In the genomic region with DNA sequence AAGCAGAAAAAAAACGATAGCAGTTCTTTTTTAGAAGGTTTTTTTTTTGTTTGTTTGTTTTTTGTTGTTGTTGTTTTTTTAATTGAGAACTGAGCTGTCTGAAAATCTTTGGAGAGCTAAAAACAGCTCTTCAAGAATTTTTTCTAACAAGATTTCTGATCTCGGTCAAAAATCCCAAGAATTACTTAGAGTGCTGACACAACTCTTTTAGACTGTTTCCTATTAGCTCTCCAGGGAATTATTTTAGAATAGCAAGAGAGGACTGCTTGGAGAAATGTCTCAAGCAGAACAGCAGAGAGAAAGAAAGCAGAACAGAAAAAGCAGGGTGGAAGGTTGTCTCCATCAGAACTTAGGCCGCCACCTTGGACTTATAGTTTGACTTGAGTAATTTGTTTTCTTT, we compare ENCODE assay signal across 26 mouse cellular contexts.
DNase-seq lines count a peak whose midpoint lies in the region; ATAC-seq and TF ChIP-seq lines count a peak whose summit lies in the region.
"Had no signal": no experiment of that assay in that cellular context is flagged by ENCODE, and none has a peak within 500 bp of the region (broad histone marks: within the 10 kb centered on the region; RNA-seq: fewer than 3 reads in every experiment).

No protein-coding gene starts in this region.

- no peak overlapping the region for H3K4me2 ChIP-seq in kidney, embryonic 15.5 days
- no peak overlapping the region for H3K4me2 ChIP-seq in kidney, embryonic 14.5 days (replicated peaks; ENCODE audit: low read depth, low read length)
- H3K4me2 ChIP-seq: embryonic facial prominence, embryonic 13.5 days; forebrain, embryonic 13.5 days; heart, embryonic 11.5 days; hindbrain, embryonic 12.5 days; hindbrain, embryonic 15.5 days had no signal

- H3K27me3 ChIP-seq in kidney, embryonic 15.5 days: no peaks in the 10 kb centered on the region
- no peaks in the 10 kb centered on the region for H3K27me3 ChIP-seq in kidney, embryonic 14.5 days (ENCODE audit: control insufficient read depth, insufficient read depth, low read length)
- H3K27me3 ChIP-seq in ES-Bruce4 (ENCODE audit: control insufficient read depth, insufficient read depth, low read length, poor library complexity, severe bottlenecking): no peaks in the 10 kb centered on the region
- H3K27me3 ChIP-seq: embryonic facial prominence, embryonic 13.5 days; forebrain, embryonic 13.5 days; hindbrain, embryonic 12.5 days; hindbrain, embryonic 15.5 days had no signal

- no peaks in the 10 kb centered on the region for H3K4me1 ChIP-seq in kidney, embryonic 15.5 days
- no peaks in the 10 kb centered on the region for H3K4me1 ChIP-seq in kidney, embryonic 14.5 days (ENCODE audit: control insufficient read depth, insufficient read depth, low read length)
- peaks cover 1% of the 10 kb centered on the region for H3K4me1 ChIP-seq in ES-Bruce4 (ENCODE audit: control insufficient read depth, insufficient read depth, low read length)
- H3K4me1 ChIP-seq: embryonic facial prominence, embryonic 10.5 days; embryonic facial prominence, embryonic 13.5 days; forebrain, embryonic 13.5 days; hindbrain, embryonic 12.5 days; hindbrain, embryonic 15.5 days had no signal

- no peak for TF ChIP-seq POLR2A in ES-Bruce4 (IDR thresholded peaks at IDR 0.05; ENCODE audit: insufficient read depth, low read length)

- WGBS in kidney, embryonic 15.5 days: 55% methylated on average over 3 of the region's 3 CpGs
- 52% methylated on average over 3 of the region's 3 CpGs for WGBS in kidney, embryonic 14.5 days

- TF ChIP-seq CTCF in ES-Bruce4 (IDR thresholded peaks at IDR 0.05; ENCODE audit: low read depth, low read length): no peak

- no peak overlapping the region for H3K4me3 ChIP-seq in kidney, embryonic 15.5 days (replicated peaks)
- H3K4me3 ChIP-seq in kidney, embryonic 14.5 days (ENCODE audit: low read length): no peak overlapping the region
- H3K4me3 ChIP-seq in ES-Bruce4 (ENCODE audit: low read depth, low read length): no peak overlapping the region
- H3K4me3 ChIP-seq: embryonic facial prominence, embryonic 10.5 days; embryonic facial prominence, embryonic 13.5 days; erythroblast, embryonic 14.5 days; forebrain, embryonic 13.5 days; hindbrain, embryonic 12.5 days; hindbrain, embryonic 15.5 days had no signal

- ATAC-seq in kidney, embryonic 15.5 days (replicated peaks; ENCODE audit: low FRiP score): no peak
- no peak for ATAC-seq in kidney, embryonic 14.5 days (ENCODE audit: low FRiP score, low TSS enrichment)
- ATAC-seq: CD4-positive, CD25-positive, alpha-beta regulatory T cell, adult 4 months; forebrain, embryonic 13.5 days; forebrain, embryonic 16.5 days; Patski had no signal

- no peaks in the 10 kb centered on the region for H3K9me3 ChIP-seq in kidney, embryonic 15.5 days (replicated peaks)
- H3K9me3 ChIP-seq in kidney, embryonic 14.5 days (ENCODE audit: control insufficient read depth, low read length): no peaks in the 10 kb centered on the region
- H3K9me3 ChIP-seq in ES-Bruce4 (replicated peaks; ENCODE audit: control insufficient read depth, insufficient read depth, low read length, poor library complexity, severe bottlenecking): no peaks in the 10 kb centered on the region
- H3K9me3 ChIP-seq: embryonic facial prominence, embryonic 10.5 days; embryonic facial prominence, embryonic 13.5 days; forebrain, embryonic 13.5 days; G1E; hindbrain, embryonic 12.5 days; hindbrain, embryonic 15.5 days had no signal

- TF ChIP-seq EP300 in ES-Bruce4 (IDR thresholded peaks at IDR 0.05; ENCODE audit: insufficient read depth, low read depth, low read length): no peak

- DNase-seq in kidney, postnatal 4 days: no peak
- peak; percentile 2 for DNase-seq in kidney, postnatal 14 days
- no peak for DNase-seq in cerebellum, adult 18-20 months
- DNase-seq: adrenal gland, adult 2 months; adrenal gland, postnatal 14 days; cerebellum, adult 11 months; cerebellum, adult 8-10 months; cerebellum, postnatal 10 days; cerebellum, postnatal 36 days; embryo, embryonic 11 days; gastrocnemius, postnatal 14 days; heart, adult 11 months had no signal

- H3K27ac ChIP-seq in kidney, embryonic 15.5 days: 0 out of 2 replicates have a peak overlapping the region, but pooled peaks have one; percentile 54
- H3K27ac ChIP-seq in kidney, embryonic 14.5 days (ENCODE audit: low read depth, low read length): no peak overlapping the region
- peak overlapping the region; percentile 56; the same call in 1 of the 2 replicates for H3K27ac ChIP-seq in ES-Bruce4 (ENCODE audit: insufficient read depth, low read length)
- H3K27ac ChIP-seq: embryonic facial prominence, embryonic 10.5 days; embryonic facial prominence, embryonic 13.5 days; forebrain, embryonic 13.5 days; hindbrain, embryonic 12.5 days; hindbrain, embryonic 15.5 days had no signal

- no peaks in the 10 kb centered on the region for H3K36me3 ChIP-seq in kidney, embryonic 15.5 days
- no peaks in the 10 kb centered on the region for H3K36me3 ChIP-seq in kidney, embryonic 14.5 days (ENCODE audit: control insufficient read depth, insufficient read depth, low read length)
- H3K36me3 ChIP-seq in ES-Bruce4 (ENCODE audit: control insufficient read depth, insufficient read depth, low read length, poor library complexity, severe bottlenecking): no peaks in the 10 kb centered on the region
- H3K36me3 ChIP-seq: embryonic facial prominence, embryonic 10.5 days; embryonic facial prominence, embryonic 13.5 days; G1E; hindbrain, embryonic 12.5 days; hindbrain, embryonic 15.5 days had no signal

- no peak overlapping the region for H3K9ac ChIP-seq in kidney, embryonic 15.5 days
- no peak overlapping the region for H3K9ac ChIP-seq in kidney, embryonic 14.5 days (ENCODE audit: low read depth, low read length)
- no peak overlapping the region for H3K9ac ChIP-seq in ES-Bruce4 (ENCODE audit: low read depth, poor library complexity, severe bottlenecking)
- H3K9ac ChIP-seq: embryonic facial prominence, embryonic 13.5 days; forebrain, embryonic 13.5 days; hindbrain, embryonic 12.5 days; hindbrain, embryonic 15.5 days had no signal
